Mouse (Mus musculus) cerebellum, postnatal 25 days (tissue): ENCODE data around the gene Serpina3c.

Experiments used
- DNase-seq, 2 experiments: peaks; one replicate each; pipeline ENCODE4 v3.0.0; 2021; ENCODE audit warnings: mixed read lengths in 2 of 2

The Serpina3c gene

DNA sequence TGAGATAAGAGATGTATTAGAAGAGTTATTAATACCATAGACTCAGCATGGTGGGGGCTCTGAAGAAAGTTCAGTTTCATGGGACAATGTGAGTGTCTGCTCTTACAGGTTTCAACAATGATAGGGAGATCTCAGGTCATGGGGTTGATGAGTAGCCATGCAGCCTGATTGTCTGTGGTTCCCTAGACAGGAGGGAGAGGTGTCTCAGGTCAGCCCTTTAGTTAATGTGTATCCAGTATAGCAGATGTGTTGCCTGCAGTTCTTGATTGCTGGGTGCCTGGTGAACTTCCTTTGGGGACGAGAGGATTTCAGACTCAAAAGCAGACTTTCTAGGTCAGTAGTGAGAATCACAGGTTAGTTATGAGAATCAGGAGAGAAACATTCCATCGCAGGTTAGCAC lies 45.2 kb downstream of the Serpina3c start:
- DNase-seq: no peak

GRCm38 (mm10) chr12:104106919-104107318 lies 46.8 kb downstream of the Serpina3c start:
- no peak for DNase-seq

DNA sequence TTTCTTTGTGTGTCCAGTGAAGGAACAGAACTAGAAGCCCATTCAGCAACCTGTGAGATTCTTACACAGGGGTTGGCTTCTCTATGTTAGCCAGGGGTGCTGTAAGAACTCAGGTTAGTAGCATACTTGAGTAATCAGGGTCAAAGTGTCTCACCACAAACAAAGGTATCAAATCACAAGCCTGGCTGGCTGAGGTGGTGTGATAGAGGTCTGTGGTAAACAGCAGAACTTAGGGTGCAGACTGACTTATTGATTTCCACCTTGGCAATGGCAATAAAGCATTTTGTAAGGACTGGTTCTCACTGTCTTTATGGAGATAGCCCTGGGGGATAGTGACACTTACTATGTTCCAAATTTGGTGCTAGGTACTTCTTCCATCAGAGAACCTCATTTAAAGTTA lies 47.8 kb downstream of the Serpina3c start:
- DNase-seq: no peak

GRCm38 (mm10) chr12:104100768-104101167 lies 52.9 kb downstream of the Serpina3c start, which contains the start of gene Serpina5:
Gene Serpina5, plus strand, starts transcription at chr12:104101113.
- no peak for DNase-seq
